Mouse (Mus musculus): ENCODE results near the gene AI837181.

Gene AI837181

DNA sequence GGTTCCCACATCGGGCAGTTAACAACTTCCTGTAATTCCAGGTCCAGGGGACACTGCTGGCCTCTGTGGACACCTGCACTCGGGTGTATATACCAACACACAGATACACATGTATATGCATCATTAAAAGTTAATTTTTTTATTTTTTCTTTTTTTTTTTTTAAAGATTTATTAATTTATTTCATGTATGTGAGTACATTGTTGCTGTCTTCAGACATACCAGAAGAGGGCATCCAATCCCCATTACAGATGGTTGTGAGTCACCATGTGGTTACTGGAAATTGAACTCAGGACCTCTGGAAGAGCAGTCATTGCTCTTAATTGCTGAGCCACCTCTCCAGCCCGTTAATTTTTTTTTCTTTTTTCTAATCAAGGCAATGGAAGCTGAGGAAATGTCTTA, 47.9 kb downstream of the AI837181 start:
- peak; percentile 55 for DNase-seq (ENCODE audit: low read depth)

DNA sequence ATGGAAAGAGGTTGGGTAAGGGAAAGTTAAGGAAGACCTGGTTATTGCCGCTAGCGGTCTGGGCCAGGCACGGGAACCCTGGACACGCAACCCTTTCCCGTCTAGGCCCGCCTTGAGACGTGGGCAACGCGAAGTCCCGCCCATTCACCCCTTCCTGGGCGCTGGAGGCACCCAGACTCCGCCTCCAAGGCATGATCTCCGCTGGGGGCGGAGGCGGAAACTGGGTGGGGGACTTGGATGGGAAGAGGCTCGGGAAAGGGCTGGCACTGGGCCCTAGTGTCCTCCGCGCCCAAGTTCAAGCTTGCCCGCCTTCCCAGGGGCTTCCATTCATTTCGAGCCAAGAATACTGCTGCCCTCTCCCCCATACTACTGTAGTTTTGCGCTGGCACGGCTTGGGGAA, 48.8 kb downstream of the AI837181 start, which contains the start of gene Efemp2:
TSS of gene Efemp2 (plus strand) at position 235 of the 400 bp plus-strand sequence.
- DNase-seq (ENCODE audit: low read depth): no peak

DNA sequence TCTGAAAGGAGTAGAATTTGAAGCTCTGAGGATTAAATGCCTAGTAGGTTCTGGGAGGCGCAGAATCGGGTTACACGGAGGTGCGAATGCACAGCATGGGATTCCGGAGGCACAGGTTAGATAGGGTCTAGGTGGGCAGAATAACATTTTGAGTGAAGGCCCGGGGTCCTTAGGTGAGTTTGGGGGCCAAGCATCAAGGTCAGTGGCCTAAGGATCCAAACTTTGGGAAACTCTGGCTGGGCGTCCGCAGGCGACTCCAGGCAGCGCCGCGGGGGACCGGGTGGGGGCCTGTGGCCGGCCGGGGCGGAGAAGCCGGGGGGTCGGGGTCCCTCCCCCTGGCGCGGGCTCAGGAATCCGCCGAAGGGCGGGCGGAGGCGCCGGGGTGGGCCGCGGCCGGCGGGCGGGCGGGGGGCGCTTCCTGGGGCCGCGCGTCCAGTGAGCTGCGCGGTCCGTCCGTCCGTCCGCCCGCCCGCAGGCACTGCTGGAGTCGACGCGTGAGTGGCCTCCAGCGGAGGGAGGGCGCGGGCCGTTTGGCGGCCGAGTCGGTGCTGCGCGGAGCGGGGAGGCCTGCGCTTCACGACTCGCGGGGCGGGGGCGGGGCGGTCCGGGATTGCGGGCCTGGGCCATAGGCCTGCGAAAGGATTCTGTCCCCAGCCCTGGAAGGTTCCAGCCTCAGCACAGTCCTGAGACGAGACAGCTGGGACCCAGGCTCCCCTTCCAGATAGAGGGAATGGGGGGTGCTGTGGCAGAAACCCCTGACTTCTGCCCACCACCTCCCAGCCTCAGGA, 49.5 kb downstream of the AI837181 start:
- no peak for DNase-seq (ENCODE audit: low read depth)

DNA sequence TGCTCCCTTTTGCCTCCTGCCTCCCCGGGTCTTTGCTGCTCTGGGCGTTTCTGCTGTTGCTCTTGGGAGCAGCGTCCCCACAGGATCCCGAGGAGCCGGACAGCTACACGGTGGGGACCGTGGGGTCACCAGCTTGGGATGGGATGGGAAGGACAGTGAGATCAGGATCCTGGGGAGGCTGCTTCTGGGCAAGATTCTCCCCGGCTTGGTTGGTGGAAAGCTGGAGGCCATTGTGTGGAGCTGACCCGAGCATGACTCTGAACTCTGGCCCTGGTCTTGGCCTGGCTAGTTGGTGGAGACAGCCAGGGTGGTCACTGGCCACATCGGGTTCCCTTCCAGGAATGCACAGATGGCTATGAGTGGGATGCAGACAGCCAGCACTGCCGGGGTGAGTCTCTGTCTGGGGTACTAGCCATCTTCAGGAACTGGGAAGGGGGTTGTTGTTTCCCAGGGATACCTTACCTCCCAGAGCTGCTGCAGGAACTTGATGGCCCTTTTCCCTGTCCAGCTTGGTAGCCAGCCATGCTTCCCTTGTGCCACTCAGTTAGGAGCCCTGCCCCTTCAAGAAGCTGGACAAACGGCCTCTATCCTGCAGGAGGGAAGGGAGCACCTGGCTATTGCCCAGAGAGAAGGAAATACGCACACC, 50.2 kb downstream of the AI837181 start:
- no peak for DNase-seq (ENCODE audit: low read depth)

Measured in 416B (cell line).